Mouse (Mus musculus) MEL (cell line): ENCODE measurements around the gene Spsb2. TPM values are rescaled to one million over a fixed set of nuclear protein-coding genes. Genes with fewer than 3 reads are reported as not detected.

Experiments
- DNase-seq: peaks from one replicate; pipeline ENCODE4 v3.0.0; 2011; ENCODE audit warnings: low read depth, low spot score
- H3K27ac ChIP-seq: 2 replicates; pipeline ENCODE4 v1.5.1; 2012; ENCODE audit warnings: low read depth, mild to moderate bottlenecking, control low read depth, low read length, moderate library complexity; ENCODE audit not compliant: control insufficient read depth
- H3K27me3 ChIP-seq, 2 experiments: fragments of 150-350 bp in 1 of 2; sonication (generic) in 1 of 2; 2 replicates each; pipeline ENCODE4 v1.6.1; 2012; ENCODE audit warnings: low read length in 2 of 2, mild to moderate bottlenecking in 2 of 2, improper control_type of control experiment in 1 of 2, moderate library complexity in 1 of 2; ENCODE audit not compliant: insufficient read depth in 2 of 2, control insufficient read depth in 1 of 2
- H3K36me3 ChIP-seq, 2 experiments: 2 replicates each; pipeline ENCODE4 v1.6.1; 2012 to 2014; ENCODE audit warnings: low read length in 2 of 2, improper control_type of control experiment in 1 of 2, inconsistent platforms in 1 of 2, mild to moderate bottlenecking in 1 of 2; ENCODE audit not compliant: insufficient read depth in 2 of 2, control insufficient read depth in 1 of 2
- H3K4me1 ChIP-seq, 2 experiments: fragments of 150-350 bp in 1 of 2; sonication (generic) in 1 of 2; 2 replicates each; pipeline ENCODE4 v1.6.1; 2012; ENCODE audit warnings: low read length in 2 of 2, improper control_type of control experiment in 1 of 2, mild to moderate bottlenecking in 1 of 2; ENCODE audit not compliant: insufficient read depth in 2 of 2, control insufficient read depth in 1 of 2
- H3K4me3 ChIP-seq, 2 experiments: fragments of 150-350 bp in 1 of 2; sonication (generic) in 1 of 2; 2 replicates each; pipeline ENCODE4 v1.5.1; 2012; ENCODE audit warnings: low read depth in 2 of 2, low read length in 2 of 2, mild to moderate bottlenecking in 2 of 2, moderate library complexity in 2 of 2, control low read depth in 1 of 2, improper control_type of control experiment in 1 of 2; ENCODE audit not compliant: control insufficient read depth in 1 of 2, insufficient read depth in 1 of 2
- H3K79me2 ChIP-seq: 2 replicates; pipeline ENCODE4 v1.6.1; 2012; ENCODE audit warnings: mild to moderate bottlenecking, low read length, moderate library complexity; ENCODE audit not compliant: control insufficient read depth, poor library complexity, insufficient read depth
- H3K9ac ChIP-seq: 2 replicates; pipeline ENCODE4 v1.6.1; 2012; ENCODE audit warnings: low read depth, mild to moderate bottlenecking, control low read depth, low read length, moderate library complexity; ENCODE audit not compliant: control insufficient read depth, poor library complexity, severe bottlenecking
- H3K9me3 ChIP-seq: fragments of 150-350 bp; sonication (generic); replicated peaks from 2 replicates; pipeline ENCODE4 v1.6.1; 2012; ENCODE audit warnings: mild to moderate bottlenecking, low read length, improper control_type of control experiment, moderate library complexity; ENCODE audit not compliant: insufficient read depth
- BHLHE40 ChIP-seq: IDR thresholded peaks from 2 replicates; pipeline ENCODE4 v1.6.1; 2012; ENCODE audit warnings: low read depth, mild to moderate bottlenecking, inconsistent platforms, low read length, improper control_type of control experiment, borderline replicate concordance
- E2F4 ChIP-seq: IDR thresholded peaks from 2 replicates; pipeline ENCODE4 v1.6.1; 2011; ENCODE audit warnings: low read depth, low read length, improper control_type of control experiment, borderline replicate concordance
- ELF1 ChIP-seq: IDR thresholded peaks from 2 replicates; pipeline ENCODE4 v1.6.1; 2014; ENCODE audit warnings: low read depth, mild to moderate bottlenecking, inconsistent platforms, low read length, improper control_type of control experiment, moderate library complexity
- EP300 ChIP-seq, 2 experiments: IDR thresholded peaks; 2 replicates each; pipeline ENCODE4 v1.6.1; 2011; ENCODE audit warnings: improper control_type of control experiment in 2 of 2, low read length in 2 of 2, low read depth in 1 of 2, mild to moderate bottlenecking in 1 of 2
- ETS1 ChIP-seq: IDR thresholded peaks from 2 replicates; pipeline ENCODE4 v1.6.1; 2012; ENCODE audit warnings: low read depth, mild to moderate bottlenecking, inconsistent platforms, low read length, improper control_type of control experiment, moderate library complexity
- GABPA ChIP-seq: IDR thresholded peaks from 2 replicates; pipeline ENCODE4 v1.6.1; 2012; ENCODE audit warnings: low read depth, mild to moderate bottlenecking, inconsistent platforms, low read length, improper control_type of control experiment, moderate library complexity
- JUND ChIP-seq: IDR thresholded peaks from 2 replicates; pipeline ENCODE4 v1.6.1; 2011; ENCODE audit warnings: low read depth, mild to moderate bottlenecking, improper control_type of control experiment, low read length
- MAX ChIP-seq: IDR thresholded peaks from 2 replicates; pipeline ENCODE4 v1.6.1; 2011; ENCODE audit warnings: low read length, improper control_type of control experiment
- MAZ ChIP-seq: IDR thresholded peaks from 2 replicates; pipeline ENCODE4 v1.6.1; 2012; ENCODE audit warnings: low read depth, mild to moderate bottlenecking, inconsistent platforms, low read length, improper control_type of control experiment
- MXI1 ChIP-seq: IDR thresholded peaks from 2 replicates; pipeline ENCODE4 v1.6.1; 2011; ENCODE audit warnings: mild to moderate bottlenecking, low read depth, low read length, improper control_type of control experiment
- MYC ChIP-seq: IDR thresholded peaks from 2 replicates; pipeline ENCODE4 v1.6.1; 2011; ENCODE audit warnings: low read depth, mild to moderate bottlenecking, low read length, improper control_type of control experiment, moderate library complexity
- NRF1 ChIP-seq: IDR thresholded peaks from 2 replicates; pipeline ENCODE4 v1.6.1; 2014; ENCODE audit warnings: low read depth, mild to moderate bottlenecking, inconsistent platforms, low read length, improper control_type of control experiment, moderate library complexity; ENCODE audit not compliant: poor library complexity, insufficient read depth, severe bottlenecking
- POLR2AphosphoS5 ChIP-seq: IDR thresholded peaks from 2 replicates; pipeline ENCODE4 v1.6.1; 2012; ENCODE audit warnings: low read depth, borderline replicate concordance, mild to moderate bottlenecking, inconsistent platforms, low read length, moderate library complexity, mixed read lengths
- SIN3A ChIP-seq: IDR thresholded peaks from 2 replicates; pipeline ENCODE4 v1.6.1; 2012; ENCODE audit warnings: low read length, improper control_type of control experiment, inconsistent platforms
- TAL1 ChIP-seq: IDR thresholded peaks from 2 replicates; pipeline ENCODE4 v1.6.1; 2012; ENCODE audit warnings: mild to moderate bottlenecking, inconsistent platforms, low read length, moderate library complexity, mixed read lengths
- TBP ChIP-seq: IDR thresholded peaks from 2 replicates; pipeline ENCODE4 v1.8.0; 2011; ENCODE audit warnings: low read depth, low read length, improper control_type of control experiment
- UBTF ChIP-seq: IDR thresholded peaks from 2 replicates; pipeline ENCODE4 v1.6.1; 2012; ENCODE audit warnings: low read depth, mild to moderate bottlenecking, inconsistent platforms, low read length, improper control_type of control experiment, moderate library complexity, borderline replicate concordance; ENCODE audit not compliant: insufficient read depth
- ZMIZ1 ChIP-seq: IDR thresholded peaks from 2 replicates; pipeline ENCODE4 v1.6.1; 2012; ENCODE audit warnings: low read depth, mild to moderate bottlenecking, inconsistent platforms, low read length, improper control_type of control experiment, moderate library complexity
- polyA plus RNA-seq, 2 experiments: library from polyadenylated mRNA; stranded (reverse) in 1 of 2; unstranded in 1 of 2; fragments of >175 nt in 1 of 2; fragments of >200 nt in 1 of 2; gene quantifications; 2 replicates each; pipeline versions ENCODE4 v1.2.1 to v1.2.4; 2012; ENCODE audit warnings: low replicate concordance in 2 of 2, low read depth in 1 of 2; ENCODE audit not compliant: insufficient read length in 2 of 2, insufficient read depth in 1 of 2, missing spikeins in 1 of 2
- total RNA-seq: library from RNA; depleted of rRNA; stranded (reverse); fragments of 300-350 nt; gene quantifications from 2 replicates; pipeline ENCODE4 v1.2.3, GENCODE M21; 2012

Gene Spsb2
- total and polyA plus RNA-seq, 3 experiments = 7.3 to 7.7 TPM; not detected in 1

DNA sequence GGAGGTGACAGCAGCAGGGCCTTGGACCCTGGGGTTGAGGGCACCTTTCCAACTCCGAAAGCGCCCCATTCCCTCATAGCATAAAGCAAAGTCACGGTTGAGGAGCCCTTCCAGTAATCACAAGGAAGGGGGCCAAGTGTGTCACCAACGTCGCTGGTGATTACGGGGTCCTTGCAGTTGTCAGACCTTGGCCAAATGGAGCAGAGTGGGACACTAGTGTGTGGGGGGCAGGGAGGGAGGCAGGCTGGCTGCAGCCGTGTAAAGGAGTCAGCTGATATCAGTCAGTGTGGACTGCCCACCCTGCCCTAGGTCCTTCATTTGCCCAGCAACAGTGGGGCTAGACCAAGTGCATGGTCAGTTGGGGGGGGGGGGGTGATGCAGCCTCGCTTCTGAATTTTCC, 6.0 kb downstream of the Spsb2 start:
- TF ChIP-seq UBTF = no peak
- no peak for TF ChIP-seq MYC
- no peak for TF ChIP-seq JUND
- no peak for TF ChIP-seq ZMIZ1
- TF ChIP-seq MAZ = no peak
- no peak for TF ChIP-seq SIN3A
- TF ChIP-seq TAL1 = no peak
- no peak for TF ChIP-seq ELF1
- TF ChIP-seq GABPA = no peak
- peaks cover 16% of the 10 kb centered on the region for H3K79me2 ChIP-seq
- H3K27ac ChIP-seq = peak overlapping the region; percentile 32; the same call in 1 of the 2 replicates
- peaks cover 8 to 11% of the 10 kb centered on the region in 2 experiments for H3K36me3 ChIP-seq
- no peaks in the 10 kb centered on the region for H3K9me3 ChIP-seq
- H3K27me3 ChIP-seq = no peaks in the 10 kb centered on the region
- peak overlapping the region; percentile 72 to 78 for H3K4me3 ChIP-seq
- no peak for DNase-seq
- peak overlapping the region; percentile 73 for H3K9ac ChIP-seq
- H3K4me1 ChIP-seq = peaks cover 0 to 19% of the 10 kb centered on the region in 2 experiments; a peak in 3 of 4 replicates

DNA sequence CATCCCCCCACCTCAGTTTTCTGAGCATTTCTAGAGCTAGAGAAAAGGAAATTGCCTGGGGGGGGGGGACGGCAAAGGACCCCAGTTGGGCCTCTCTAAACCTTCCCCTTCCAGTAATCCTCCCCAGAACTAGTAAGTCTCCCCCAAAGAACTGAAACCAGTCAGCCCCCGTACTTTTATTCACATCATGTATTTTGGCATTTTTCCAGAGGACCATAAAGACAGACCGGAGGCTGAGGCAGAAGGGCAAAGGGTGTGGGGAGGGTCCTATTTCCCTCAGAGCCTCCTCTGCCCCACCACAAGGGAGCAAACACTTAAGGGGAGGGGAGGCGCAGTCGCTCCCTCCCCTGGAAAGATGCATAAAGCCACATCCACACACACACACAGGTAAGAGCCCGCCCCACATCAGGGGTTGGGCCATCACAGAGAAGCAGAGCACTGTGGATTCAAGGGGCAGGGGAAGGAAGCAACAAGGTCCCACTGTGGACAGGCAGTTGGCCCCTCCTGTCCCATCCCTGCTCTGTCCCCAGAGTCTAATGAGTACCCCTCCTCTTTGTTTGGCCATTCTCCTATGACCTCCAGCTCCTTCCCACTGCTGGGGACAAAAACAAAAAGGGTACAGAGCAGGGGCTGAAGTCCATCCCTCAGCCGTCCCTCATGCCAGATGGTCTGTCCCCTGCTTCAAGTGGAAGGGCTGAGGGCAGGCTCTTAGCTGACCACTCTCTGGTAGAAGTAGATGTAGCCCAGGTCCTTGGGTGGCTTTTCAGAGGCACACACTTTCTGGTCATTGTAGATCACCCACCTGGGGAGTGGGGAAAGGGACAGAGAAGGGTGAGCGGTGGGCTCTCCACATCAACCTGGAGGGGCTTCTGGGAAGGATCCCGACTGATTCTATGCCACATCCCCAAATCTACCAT, 6.7 kb downstream of the Spsb2 start:
- H3K79me2 ChIP-seq = peaks cover 16% of the 10 kb centered on the region
- no peaks in the 10 kb centered on the region for H3K9me3 ChIP-seq
- peaks cover 8 to 11% of the 10 kb centered on the region in 2 experiments for H3K36me3 ChIP-seq
- no peak overlapping the region for H3K4me3 ChIP-seq
- no peak for DNase-seq
- H3K27me3 ChIP-seq = no peaks in the 10 kb centered on the region
- H3K9ac ChIP-seq = no peak overlapping the region
- H3K4me1 ChIP-seq = peaks cover 0 to 13% of the 10 kb centered on the region in 2 experiments; a peak in 3 of 4 replicates
- no peak overlapping the region for H3K27ac ChIP-seq
- no peak for TF ChIP-seq TAL1
- no peak for TF ChIP-seq MXI1
- no peak for TF ChIP-seq BHLHE40
- no peak for TF ChIP-seq POLR2AphosphoS5
- TF ChIP-seq E2F4 = no peak
- TF ChIP-seq MAZ = no peak
- no peak for TF ChIP-seq MAX
- no peak for TF ChIP-seq NRF1
- TF ChIP-seq ETS1 = no peak
- no peak for TF ChIP-seq SIN3A
- TF ChIP-seq TBP = no peak
- TF ChIP-seq EP300 (IDR thresholded peaks at IDR 0.05; ENCODE audit: low read depth in 1 of 2, low read length in 2 of 2) = no peak
